Mouse (Mus musculus): ENCODE results near the gene D430041D05Rik. TPM values are rescaled to one million over a fixed set of nuclear protein-coding genes. Genes with fewer than 3 reads are reported as not detected.

The D430041D05Rik gene
- polyA plus RNA-seq, 1 experiment from 2014 or later = 0.06 TPM

- no peak for ATAC-seq (replicated peaks; ENCODE audit: insufficient number of reproducible peaks, insufficient read depth, low FRiP score, low read depth)
- Histone ChIP-seq H3K9me3 (replicated peaks) (no peaks in the 10 kb centered on the region), H3K4me1 (replicated peaks) (no peaks in the 10 kb centered on the region), H3K4me2 (no peak overlapping the region), H3K27me3 (0 out of 2 replicates have a peak, but pooled peaks cover 4% of the 10 kb centered on the region), H3K27ac (no peak overlapping the region), H3K4me3 (no peak overlapping the region), H3K36me3 (no peaks in the 10 kb centered on the region), H3K9ac (no peak overlapping the region)
- WGBS = 72% methylated on average over 18 of the region's 18 CpGs
Measured at GRCm38 (mm10) chr2:104260920-104261740, 149.7 kb downstream of the D430041D05Rik start.

- ATAC-seq (replicated peaks; ENCODE audit: insufficient number of reproducible peaks, insufficient read depth, low FRiP score, low read depth) = no peak
- WGBS = 67% methylated on average over 15 of the region's 15 CpGs
- Histone ChIP-seq H3K4me2 (no peak overlapping the region), H3K27ac (no peak overlapping the region), H3K9me3 (replicated peaks) (no peaks in the 10 kb centered on the region), H3K4me3 (no peak overlapping the region), H3K27me3 (0 out of 2 replicates have a peak, but pooled peaks cover 4% of the 10 kb centered on the region), H3K4me1 (replicated peaks) (no peaks in the 10 kb centered on the region), H3K36me3 (no peaks in the 10 kb centered on the region), H3K9ac (no peak overlapping the region)
Measured at GRCm38 (mm10) chr2:104256585-104256984, 154.2 kb downstream of the D430041D05Rik start.

- no peaks in the 10 kb centered on the region for H3K4me1 ChIP-seq (replicated peaks)
- ATAC-seq (replicated peaks; ENCODE audit: insufficient number of reproducible peaks, insufficient read depth, low FRiP score, low read depth) = no peak
- H3K9ac ChIP-seq = no peak overlapping the region
- no peak overlapping the region for H3K4me2 ChIP-seq
- WGBS = 88% methylated on average over 9 of the region's 9 CpGs
- no peaks in the 10 kb centered on the region for H3K9me3 ChIP-seq (replicated peaks)
- H3K36me3 ChIP-seq = no peaks in the 10 kb centered on the region
- no peak overlapping the region for H3K27ac ChIP-seq
- H3K4me3 ChIP-seq = no peak overlapping the region
- 0 out of 2 replicates have a peak, but pooled peaks cover 4% of the 10 kb centered on the region for H3K27me3 ChIP-seq
Measured at GRCm38 (mm10) chr2:104254944-104255343, 155.9 kb downstream of the D430041D05Rik start.

GRCm38 (mm10) chr2:104253341-104253740, 157.5 kb downstream of the D430041D05Rik start:
- no peak overlapping the region for H3K9ac ChIP-seq
- 0 out of 2 replicates have a peak, but pooled peaks cover 4% of the 10 kb centered on the region for H3K27me3 ChIP-seq
- no peaks in the 10 kb centered on the region for H3K9me3 ChIP-seq (replicated peaks)
- WGBS = 83% methylated on average over 4 of the region's 4 CpGs
- no peak overlapping the region for H3K4me3 ChIP-seq
- ATAC-seq (replicated peaks; ENCODE audit: insufficient number of reproducible peaks, insufficient read depth, low FRiP score, low read depth) = no peak
- no peak overlapping the region for H3K4me2 ChIP-seq
- H3K36me3 ChIP-seq = no peaks in the 10 kb centered on the region
- no peaks in the 10 kb centered on the region for H3K4me1 ChIP-seq (replicated peaks)
- no peak overlapping the region for H3K27ac ChIP-seq

GRCm38 (mm10) chr2:104251647-104252046, 159.2 kb downstream of the D430041D05Rik start:
- no peak for ATAC-seq (replicated peaks; ENCODE audit: insufficient number of reproducible peaks, insufficient read depth, low FRiP score, low read depth)
- no peaks in the 10 kb centered on the region for H3K27me3 ChIP-seq
- no peaks in the 10 kb centered on the region for H3K9me3 ChIP-seq (replicated peaks)
- no peak overlapping the region for H3K9ac ChIP-seq
- H3K27ac ChIP-seq = no peak overlapping the region
- H3K4me3 ChIP-seq = no peak overlapping the region
- H3K36me3 ChIP-seq = no peaks in the 10 kb centered on the region
- H3K4me1 ChIP-seq (replicated peaks) = no peaks in the 10 kb centered on the region
- WGBS = 51% methylated on average over 4 of the region's 4 CpGs
- no peak overlapping the region for H3K4me2 ChIP-seq

- no peaks in the 10 kb centered on the region for H3K27me3 ChIP-seq
- H3K27ac ChIP-seq = no peak overlapping the region
- no peak overlapping the region for H3K4me2 ChIP-seq
- no peak for ATAC-seq (replicated peaks; ENCODE audit: insufficient number of reproducible peaks, insufficient read depth, low FRiP score, low read depth)
- no peak overlapping the region for H3K9ac ChIP-seq
- WGBS = 71% methylated on average over 2 of the region's 2 CpGs
- H3K4me3 ChIP-seq = no peak overlapping the region
- H3K4me1 ChIP-seq (replicated peaks) = no peaks in the 10 kb centered on the region
- no peaks in the 10 kb centered on the region for H3K9me3 ChIP-seq (replicated peaks)
- no peaks in the 10 kb centered on the region for H3K36me3 ChIP-seq
Measured at GRCm38 (mm10) chr2:104249856-104250255, 161.0 kb downstream of the D430041D05Rik start.

GRCm38 (mm10) chr2:104246851-104247250, 164.0 kb downstream of the D430041D05Rik start:
- Histone ChIP-seq H3K9me3 (replicated peaks) (no peaks in the 10 kb centered on the region), H3K4me1 (replicated peaks) (no peaks in the 10 kb centered on the region), H3K27me3 (no peaks in the 10 kb centered on the region), H3K4me3 (no peak overlapping the region), H3K27ac (no peak overlapping the region), H3K9ac (no peak overlapping the region), H3K36me3 (no peaks in the 10 kb centered on the region), H3K4me2 (no peak overlapping the region)
- 83% methylated on average over 4 of the region's 4 CpGs for WGBS
- no peak for ATAC-seq (replicated peaks; ENCODE audit: insufficient number of reproducible peaks, insufficient read depth, low FRiP score, low read depth)

- Histone ChIP-seq H3K9me3 (replicated peaks) (no peaks in the 10 kb centered on the region), H3K9ac (no peak overlapping the region), H3K4me3 (no peak overlapping the region), H3K27ac (no peak overlapping the region), H3K36me3 (no peaks in the 10 kb centered on the region), H3K4me2 (no peak overlapping the region), H3K27me3 (no peaks in the 10 kb centered on the region), H3K4me1 (replicated peaks) (no peaks in the 10 kb centered on the region)
- ATAC-seq (replicated peaks; ENCODE audit: insufficient number of reproducible peaks, insufficient read depth, low FRiP score, low read depth) = no peak
- 85% methylated on average over 5 of the region's 5 CpGs for WGBS
Measured at GRCm38 (mm10) chr2:104242055-104242454, 168.8 kb downstream of the D430041D05Rik start.

- ATAC-seq (replicated peaks; ENCODE audit: insufficient number of reproducible peaks, insufficient read depth, low FRiP score, low read depth) = no peak
- Histone ChIP-seq H3K27me3 (no peaks in the 10 kb centered on the region), H3K4me2 (no peak overlapping the region), H3K4me1 (replicated peaks) (no peaks in the 10 kb centered on the region), H3K9ac (no peak overlapping the region), H3K4me3 (no peak overlapping the region), H3K27ac (no peak overlapping the region), H3K36me3 (no peaks in the 10 kb centered on the region), H3K9me3 (replicated peaks) (no peaks in the 10 kb centered on the region)
- 44% methylated on average over 4 of the region's 4 CpGs for WGBS
Measured at GRCm38 (mm10) chr2:104237141-104237540, 173.7 kb downstream of the D430041D05Rik start.

- Histone ChIP-seq H3K36me3 (no peaks in the 10 kb centered on the region), H3K27ac (no peak overlapping the region), H3K4me3 (no peak overlapping the region), H3K27me3 (no peaks in the 10 kb centered on the region), H3K9me3 (replicated peaks) (no peaks in the 10 kb centered on the region), H3K4me2 (no peak overlapping the region), H3K4me1 (replicated peaks) (no peaks in the 10 kb centered on the region), H3K9ac (no peak overlapping the region)
- ATAC-seq (replicated peaks; ENCODE audit: insufficient number of reproducible peaks, insufficient read depth, low FRiP score, low read depth) = no peak
- 37% methylated on average over 2 of the region's 2 CpGs for WGBS
Measured at GRCm38 (mm10) chr2:104230444-104230843, 180.4 kb downstream of the D430041D05Rik start.

- no peaks in the 10 kb centered on the region for H3K36me3 ChIP-seq
- no peak overlapping the region for H3K9ac ChIP-seq
- no peak overlapping the region for H3K27ac ChIP-seq
- H3K4me2 ChIP-seq = no peak overlapping the region
- H3K27me3 ChIP-seq = no peaks in the 10 kb centered on the region
- H3K9me3 ChIP-seq (replicated peaks) = no peaks in the 10 kb centered on the region
- no peaks in the 10 kb centered on the region for H3K4me1 ChIP-seq (replicated peaks)
- WGBS = 73% methylated on average over 4 of the region's 4 CpGs
- no peak overlapping the region for H3K4me3 ChIP-seq
- ATAC-seq (replicated peaks; ENCODE audit: insufficient number of reproducible peaks, insufficient read depth, low FRiP score, low read depth) = no peak
Measured at GRCm38 (mm10) chr2:104226057-104226456, 184.8 kb downstream of the D430041D05Rik start.
